ENCODE assay signal across 8 mouse cellular contexts in genomic region chr13:67332019-67332724, GRCm38 (mm10). TPM values are rescaled to one million over a fixed set of nuclear protein-coding genes. Genes with fewer than 3 reads are reported as not detected.
DNase-seq lines count a peak whose midpoint lies in the region; ATAC-seq and TF ChIP-seq lines count a peak whose summit lies in the region.

Zfp595 (minus strand) TSS chr13:67332570.

- H3K9me3 ChIP-seq in hindbrain, embryonic 10.5 days = no peaks in the 10 kb centered on the region
- no peaks in the 10 kb centered on the region for H3K9me3 ChIP-seq in lung, postnatal 0 days (ENCODE audit: low read length)

- TF ChIP-seq EP300 in lung, postnatal 0 days (IDR thresholded peaks at IDR 0.05) = peak; percentile 52

- TF ChIP-seq CTCF in lung, postnatal 0 days (IDR thresholded peaks at IDR 0.05) = peak; percentile 78

- peaks cover 10% of the 10 kb centered on the region for H3K4me1 ChIP-seq in hindbrain, embryonic 10.5 days (replicated peaks)
- H3K4me1 ChIP-seq in lung, postnatal 0 days (ENCODE audit: insufficient read depth, low read depth, low read length) = peaks cover 5% of the 10 kb centered on the region; the same call in 1 of the 2 replicates

- 21% methylated on average over 17 of the region's 17 CpGs for WGBS in hindbrain, embryonic 10.5 days
- 9% methylated on average over 17 of the region's 17 CpGs for WGBS in lung, postnatal 0 days

- peak; percentile 49 for DNase-seq in MN1 (ENCODE audit: low spot score)
- peak; percentile 88 for DNase-seq in cerebellum, adult 9-10 months
- peak; percentile 67 for DNase-seq in hindbrain, embryonic 10.5 days (ENCODE audit: low spot score)
- DNase-seq in layer of hippocampus, adult 9-11 months = peak; percentile 90
- DNase-seq in lung, postnatal 0 days (ENCODE audit: low spot score) = peak; percentile 96
- DNase-seq in ovary, postnatal 14 days (ENCODE audit: low spot score) = peak; percentile 75
- DNase-seq in thymus, postnatal 14 days = peak; percentile 84

- peak within 1 kb of the TSS; percentile 75 for H3K4me2 ChIP-seq in lung, postnatal 0 days (replicated peaks; ENCODE audit: low read depth, low read length)

- peak within 1 kb of the TSS; percentile 44; the same call in 1 of the 2 replicates for H3K9ac ChIP-seq in lung, postnatal 0 days (replicated peaks; ENCODE audit: low read depth)

- H3K27me3 ChIP-seq in hindbrain, embryonic 10.5 days (ENCODE audit: insufficient read depth, poor library complexity, severe bottlenecking) = no peaks in the 10 kb centered on the region
- H3K27me3 ChIP-seq in lung, postnatal 0 days (replicated peaks; ENCODE audit: insufficient read depth, low read length) = no peaks in the 10 kb centered on the region

- peak; percentile 99 for ATAC-seq in frontal cortex, adult (ENCODE audit: low TSS enrichment)
- peak; percentile 96 for ATAC-seq in lung, postnatal 0 days

- H3K4me3 ChIP-seq in hindbrain, embryonic 10.5 days = peak within 1 kb of the TSS; percentile 64
- peak within 1 kb of the TSS; percentile 49 for H3K4me3 ChIP-seq in lung, postnatal 0 days (ENCODE audit: low read depth, low read length)

- no peaks in the 10 kb centered on the region for H3K36me3 ChIP-seq in hindbrain, embryonic 10.5 days
- H3K36me3 ChIP-seq in lung, postnatal 0 days (ENCODE audit: insufficient read depth, low read length) = no peaks in the 10 kb centered on the region

- peak within 1 kb of the TSS; percentile 76 for H3K27ac ChIP-seq in hindbrain, embryonic 10.5 days
- H3K27ac ChIP-seq in lung, postnatal 0 days (ENCODE audit: low read length) = peak within 1 kb of the TSS; percentile 72

RNA-seq across cellular contexts. Expression of gene Zfp595, which starts in this region (rescaled TPM):
- polyA plus RNA-seq in hindbrain, embryonic 10.5 days (2016; fragmentation: Nextera tagmentation; extraction: Ambion mirVana) = 1.1 and 1.5 TPM in 2 replicates
- polyA plus RNA-seq in lung, postnatal 0 days (2015; fragmentation: Nextera tagmentation; extraction: Ambion mirVana) = 1.5 TPM in 2 replicates

Comparison
In these comparisons a context has a peak if more than half of its experiments do, and no peak if none do; other contexts are left out.
1. Peak in every context shown above with its lines: DNase-seq, ATAC-seq, H3K4me3 ChIP-seq and H3K27ac ChIP-seq.